14 mouse cellular contexts compared by ENCODE assay signal in genomic region chr16:95686246-95686645, GRCm38 (mm10).
"Had no signal": no experiment of that assay in that cellular context is flagged by ENCODE, and none has a peak within 500 bp of the region (broad histone marks: within the 10 kb centered on the region; RNA-seq: fewer than 3 reads in every experiment).

No protein-coding gene starts in this region.

- H3K4me3 ChIP-seq: hindbrain, embryonic 15.5 days; liver, embryonic 13.5 days; megakaryocyte, embryonic 14.5 days; midbrain, embryonic 15.5 days; neural tube, embryonic 12.5 days; stomach, embryonic 15.5 days had no signal

- ATAC-seq: lung, postnatal 0 days; midbrain, embryonic 15.5 days had no signal

- H3K9ac ChIP-seq: hindbrain, embryonic 15.5 days; liver, embryonic 13.5 days; midbrain, embryonic 15.5 days; neural tube, embryonic 12.5 days; stomach, embryonic 15.5 days had no signal

- H3K27me3 ChIP-seq: hindbrain, embryonic 15.5 days; liver, embryonic 13.5 days; midbrain, embryonic 15.5 days; neural tube, embryonic 12.5 days; stomach, embryonic 15.5 days had no signal

- H3K4me1 ChIP-seq: hindbrain, embryonic 15.5 days; megakaryocyte, embryonic 14.5 days; midbrain, embryonic 15.5 days; stomach, embryonic 15.5 days had no signal

- H3K36me3 ChIP-seq: hindbrain, embryonic 15.5 days; liver, embryonic 13.5 days; midbrain, embryonic 15.5 days; neural tube, embryonic 12.5 days; stomach, embryonic 15.5 days had no signal

- DNase-seq: left cerebral cortex, postnatal 4 days; liver, embryonic 13.5 days; lung, adult 2 months; lung, postnatal 4 days; spleen, adult 18-20 months; thymus, adult 2 months; thymus, postnatal 36 days had no signal

- H3K4me2 ChIP-seq: hindbrain, embryonic 15.5 days; liver, embryonic 13.5 days; midbrain, embryonic 11.5 days; midbrain, embryonic 15.5 days; neural tube, embryonic 12.5 days; stomach, embryonic 15.5 days had no signal

- H3K9me3 ChIP-seq: hindbrain, embryonic 15.5 days; liver, embryonic 13.5 days; midbrain, embryonic 15.5 days; neural tube, embryonic 12.5 days; stomach, embryonic 15.5 days had no signal

- H3K27ac ChIP-seq: hindbrain, embryonic 15.5 days; midbrain, embryonic 15.5 days; neural tube, embryonic 12.5 days; stomach, embryonic 15.5 days had no signal
